ENCODE assay signal across 15 mouse cellular contexts in the genomic region with DNA sequence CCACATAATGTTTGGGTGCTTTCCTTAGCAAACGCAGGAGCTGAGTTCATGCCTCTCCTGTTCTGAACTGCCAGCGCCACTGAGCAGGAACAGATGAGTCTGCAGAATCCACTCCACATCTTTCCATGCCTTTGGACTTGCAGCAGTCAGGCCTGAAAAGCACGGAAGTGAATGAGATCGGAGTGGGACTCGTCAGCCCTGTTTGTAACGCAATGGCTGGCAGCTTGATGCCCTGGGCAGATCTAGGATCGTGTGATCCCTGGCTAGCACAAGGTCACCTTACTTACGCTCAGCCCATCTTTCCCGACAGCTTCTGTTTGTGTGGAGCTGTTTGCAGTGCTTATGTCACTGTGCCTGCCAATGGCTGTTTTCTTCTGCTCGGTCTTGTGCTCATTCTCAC.
DNase-seq lines count a peak whose midpoint lies in the region; ATAC-seq and TF ChIP-seq lines count a peak whose summit lies in the region.
"Had no signal": no experiment of that assay in that cellular context is flagged by ENCODE, and none has a peak within 500 bp of the region (broad histone marks: within the 10 kb centered on the region; RNA-seq: fewer than 3 reads in every experiment).

No protein-coding gene starts in this region.

- H3K27ac ChIP-seq in lung, embryonic 14.5 days (ENCODE audit: low read depth) = no peak overlapping the region
- H3K27ac ChIP-seq in hindbrain, embryonic 14.5 days = peak overlapping the region; percentile 52
- H3K27ac ChIP-seq in neural tube, embryonic 14.5 days (ENCODE audit: low read depth, low read length) = peak overlapping the region; percentile 48
- H3K27ac ChIP-seq: embryonic facial prominence, embryonic 12.5 days; limb, embryonic 13.5 days; midbrain, embryonic 12.5 days had no signal

- DNase-seq in embryo, embryonic 10 days (ENCODE audit: low spot score) = peak; percentile 7
- no peak for DNase-seq in embryo, embryonic 11 days
- DNase-seq in lung, embryonic 14.5 days = peak; percentile 20
- DNase-seq in lung, postnatal 36 days = no peak
- DNase-seq in hindbrain, embryonic 14.5 days (ENCODE audit: low spot score) = no peak
- DNase-seq in urinary bladder, postnatal 10 days (ENCODE audit: low spot score) = no peak
- no peak for DNase-seq in layer of hippocampus, adult 9-11 months
- DNase-seq: adrenal gland, adult 2 months; cerebellum, adult 8-10 months; kidney, adult 8-10 months; right cerebral cortex, postnatal 25 days had no signal

- no peak for ATAC-seq in lung, embryonic 14.5 days (ENCODE audit: insufficient read depth)
- no peak for ATAC-seq in hindbrain, embryonic 14.5 days (ENCODE audit: low FRiP score)
- no peak for ATAC-seq in neural tube, embryonic 14.5 days (ENCODE audit: low read depth)

- TF ChIP-seq CTCF in lung, embryonic 14.5 days (IDR thresholded peaks at IDR 0.05; ENCODE audit: low read depth) = no peak

- H3K9ac ChIP-seq in lung, embryonic 14.5 days = no peak overlapping the region
- H3K9ac ChIP-seq in hindbrain, embryonic 14.5 days = no peak overlapping the region
- 0 out of 2 replicates have a peak overlapping the region, but pooled peaks have one; percentile 11 for H3K9ac ChIP-seq in neural tube, embryonic 14.5 days (replicated peaks; ENCODE audit: low read depth, low read length)
- H3K9ac ChIP-seq: embryonic facial prominence, embryonic 12.5 days; limb, embryonic 13.5 days; midbrain, embryonic 12.5 days had no signal

- 25% methylated on average over 10 of the region's 10 CpGs for WGBS in lung, embryonic 14.5 days
- WGBS in hindbrain, embryonic 14.5 days = 56% methylated on average over 10 of the region's 10 CpGs
- WGBS in neural tube, embryonic 14.5 days = 55% methylated on average over 10 of the region's 10 CpGs

- no peak overlapping the region for H3K4me2 ChIP-seq in lung, embryonic 14.5 days
- H3K4me2 ChIP-seq in hindbrain, embryonic 14.5 days (replicated peaks) = no peak overlapping the region
- no peak overlapping the region for H3K4me2 ChIP-seq in neural tube, embryonic 14.5 days (ENCODE audit: low read depth, low read length)
- H3K4me2 ChIP-seq: embryonic facial prominence, embryonic 12.5 days; limb, embryonic 13.5 days; midbrain, embryonic 12.5 days had no signal

- no peaks in the 10 kb centered on the region for H3K27me3 ChIP-seq in lung, embryonic 14.5 days (ENCODE audit: insufficient read depth, low read length)
- no peaks in the 10 kb centered on the region for H3K27me3 ChIP-seq in hindbrain, embryonic 14.5 days (ENCODE audit: control insufficient read depth, insufficient read depth, low read length)
- H3K27me3 ChIP-seq in neural tube, embryonic 14.5 days (ENCODE audit: control insufficient read depth, insufficient read depth, low read length) = no peaks in the 10 kb centered on the region
- H3K27me3 ChIP-seq: embryonic facial prominence, embryonic 12.5 days; limb, embryonic 13.5 days; midbrain, embryonic 12.5 days had no signal

- H3K4me1 ChIP-seq in lung, embryonic 14.5 days (ENCODE audit: insufficient read depth) = no peaks in the 10 kb centered on the region
- no peaks in the 10 kb centered on the region for H3K4me1 ChIP-seq in hindbrain, embryonic 14.5 days (replicated peaks; ENCODE audit: control insufficient read depth, insufficient read depth, low read length)
- H3K4me1 ChIP-seq in neural tube, embryonic 14.5 days (ENCODE audit: control insufficient read depth, insufficient read depth, low read length) = no peaks in the 10 kb centered on the region
- H3K4me1 ChIP-seq: embryonic facial prominence, embryonic 12.5 days; limb, embryonic 13.5 days; midbrain, embryonic 12.5 days had no signal

- H3K9me3 ChIP-seq in lung, embryonic 14.5 days (ENCODE audit: low read depth, low read length) = no peaks in the 10 kb centered on the region
- H3K9me3 ChIP-seq in hindbrain, embryonic 14.5 days (ENCODE audit: control insufficient read depth, low read length) = no peaks in the 10 kb centered on the region
- H3K9me3 ChIP-seq in neural tube, embryonic 14.5 days (ENCODE audit: control insufficient read depth, low read length) = no peaks in the 10 kb centered on the region
- H3K9me3 ChIP-seq: embryonic facial prominence, embryonic 12.5 days; limb, embryonic 13.5 days; midbrain, embryonic 12.5 days had no signal

- no peaks in the 10 kb centered on the region for H3K36me3 ChIP-seq in lung, embryonic 14.5 days (ENCODE audit: insufficient read depth)
- H3K36me3 ChIP-seq in hindbrain, embryonic 14.5 days (replicated peaks; ENCODE audit: control insufficient read depth, insufficient read depth) = no peaks in the 10 kb centered on the region
- no peaks in the 10 kb centered on the region for H3K36me3 ChIP-seq in neural tube, embryonic 14.5 days (ENCODE audit: control insufficient read depth, insufficient read depth, low read length)
- H3K36me3 ChIP-seq: embryonic facial prominence, embryonic 12.5 days; limb, embryonic 13.5 days; midbrain, embryonic 12.5 days had no signal

- H3K4me3 ChIP-seq in lung, embryonic 14.5 days (ENCODE audit: low read depth, low read length) = no peak overlapping the region
- H3K4me3 ChIP-seq in hindbrain, embryonic 14.5 days (replicated peaks; ENCODE audit: low read length) = no peak overlapping the region
- no peak overlapping the region for H3K4me3 ChIP-seq in neural tube, embryonic 14.5 days (ENCODE audit: low read depth, low read length)
- H3K4me3 ChIP-seq: embryonic facial prominence, embryonic 12.5 days; limb, embryonic 13.5 days; midbrain, embryonic 12.5 days had no signal

Comparison
In these comparisons a context has a peak if more than half of its experiments do, and no peak if none do; other contexts are left out.
1. DNase-seq: peak in embryo, embryonic 10 days (single experiment) and lung, embryonic 14.5 days (single experiment); none in embryo, embryonic 11 days (single experiment), lung, postnatal 36 days (single experiment), hindbrain, embryonic 14.5 days (single experiment), urinary bladder, postnatal 10 days (single experiment) and layer of hippocampus, adult 9-11 months (single experiment).